Mouse (Mus musculus) ES-E14 (cell line): ENCODE results near the gene Calr4. TPM values are rescaled to one million over a fixed set of nuclear protein-coding genes. Genes with fewer than 3 reads are reported as not detected.

Experiments used
- DNase-seq: peaks from one replicate; pipeline ENCODE4 v3.0.0-alpha.2; 2013; ENCODE audit warnings: low read depth, low spot score
- H3K27ac ChIP-seq: 2 replicates; pipeline ENCODE4 v1.5.1; 2012; ENCODE audit warnings: low read depth, mild to moderate bottlenecking, low read length, moderate library complexity, mixed read lengths; ENCODE audit not compliant: poor library complexity, insufficient read depth, severe bottlenecking
- H3K36me3 ChIP-seq: 2 replicates; pipeline ENCODE4 v1.6.1; 2012; ENCODE audit warnings: mild to moderate bottlenecking, low read length, moderate library complexity, mixed read lengths; ENCODE audit not compliant: control insufficient read depth, poor library complexity, insufficient read depth, severe bottlenecking
- H3K4me1 ChIP-seq, 2 experiments: fragments of 150-350 bp in 1 of 2; sonication (generic) in 1 of 2; 2 replicates each; pipeline ENCODE4 v1.6.1; 2012; ENCODE audit warnings: low read length in 2 of 2, mild to moderate bottlenecking in 1 of 2, mixed read lengths in 1 of 2; ENCODE audit not compliant: control insufficient read depth in 2 of 2, insufficient read depth in 2 of 2, poor library complexity in 1 of 2
- H3K4me3 ChIP-seq, 2 experiments: fragments of 150-350 bp in 1 of 2; sonication (generic) in 1 of 2; 2 replicates each; pipeline ENCODE4 v1.5.1; 2012; ENCODE audit warnings: low read length in 2 of 2, low read depth in 1 of 2, mild to moderate bottlenecking in 1 of 2, mixed read lengths in 1 of 2; ENCODE audit not compliant: insufficient read depth in 1 of 2, poor library complexity in 1 of 2, severe bottlenecking in 1 of 2
- H3K9ac ChIP-seq: 2 replicates; pipeline ENCODE4 v1.6.1; 2012; ENCODE audit warnings: low read depth, mild to moderate bottlenecking, low read length, mixed read lengths; ENCODE audit not compliant: poor library complexity, insufficient read depth, severe bottlenecking
- H3K9me3 ChIP-seq: fragments of 150-350 bp; sonication (generic); 2 replicates; pipeline ENCODE4 v1.6.1; 2012; ENCODE audit warnings: low read depth, mild to moderate bottlenecking, low read length; ENCODE audit not compliant: control insufficient read depth, insufficient read depth
- CHD2 ChIP-seq: IDR thresholded peaks from 2 replicates; pipeline ENCODE4 v1.6.1; 2014; ENCODE audit warnings: mild to moderate bottlenecking, low read depth, low read length, inconsistent platforms
- HCFC1 ChIP-seq: IDR thresholded peaks from 2 replicates; pipeline ENCODE4 v1.6.1; 2012; ENCODE audit warnings: low read length, inconsistent platforms, borderline replicate concordance; ENCODE audit not compliant: insufficient read depth
- MAFK ChIP-seq: IDR thresholded peaks from 2 replicates; pipeline ENCODE4 v1.6.1; 2014; ENCODE audit warnings: mild to moderate bottlenecking, low read depth, low read length, inconsistent platforms; ENCODE audit not compliant: insufficient read depth
- ZC3H11A ChIP-seq: IDR thresholded peaks from 2 replicates; pipeline ENCODE4 v1.6.1; 2012; ENCODE audit warnings: low read depth, mild to moderate bottlenecking, inconsistent platforms, low read length, borderline replicate concordance
- ZNF384 ChIP-seq: IDR thresholded peaks from 2 replicates; pipeline ENCODE4 v1.6.1; 2012; ENCODE audit warnings: low read depth, low read length, inconsistent platforms
- in situ Hi-C, 2 experiments: fragments of 600-800 bp; cut with MboI; formaldehyde crosslinking; loops; one replicate each; pipeline ENCODE4 v1.15.1; 2025; ENCODE audit warnings: low sequenced_read_pairs in 2 of 2, inconsistent platforms in 1 of 2; ENCODE audit not compliant: unreplicated experiment in 2 of 2
- total RNA-seq: library from RNA; depleted of rRNA; stranded (reverse); fragments of 300-350 nt; gene quantifications from 2 replicates; pipeline ENCODE4 v1.2.3, GENCODE M21; 2012

The Calr4 gene
- total RNA-seq, 1 experiment, result 1.4 TPM

- no peaks in the 10 kb centered on the region for H3K9me3 ChIP-seq
- DNase-seq, result no peak
- H3K4me3 ChIP-seq, result no peak overlapping the region
- no peak for TF ChIP-seq ZC3H11A
- no peak for TF ChIP-seq HCFC1
- no peak for TF ChIP-seq ZNF384
- no peak for TF ChIP-seq MAFK
- no peak overlapping the region for H3K27ac ChIP-seq
- no peaks in the 10 kb centered on the region for H3K36me3 ChIP-seq
- in situ Hi-C loops, result no loop called here
- H3K9ac ChIP-seq, result no peak overlapping the region
- H3K4me1 ChIP-seq, result 0 out of 4 replicates have a peak, but pooled peaks cover 0 to 2% of the 10 kb centered on the region in 2 experiments
Observed at GRCm38 (mm10) chr4:109254511-109254910, 20.2 kb downstream of the Calr4 start.

GRCm38 (mm10) chr4:109255321-109255720 lies 21.0 kb downstream of the Calr4 start:
- DNase-seq, result no peak
- no peaks in the 10 kb centered on the region for H3K36me3 ChIP-seq
- H3K4me3 ChIP-seq, result no peak overlapping the region
- TF ChIP-seq HCFC1 (no peak), CHD2 (no peak), MAFK (no peak), ZC3H11A (no peak), ZNF384 (no peak)
- H3K9me3 ChIP-seq, result no peaks in the 10 kb centered on the region
- H3K27ac ChIP-seq, result no peak overlapping the region
- no peak overlapping the region for H3K9ac ChIP-seq
- 0 out of 4 replicates have a peak, but pooled peaks cover 0 to 2% of the 10 kb centered on the region in 2 experiments for H3K4me1 ChIP-seq
- in situ Hi-C loops, result no loop called here

- Histone ChIP-seq H3K36me3 (no peaks in the 10 kb centered on the region), H3K4me1 (0 out of 4 replicates have a peak, but pooled peaks cover 0 to 2% of the 10 kb centered on the region in 2 experiments), H3K9ac (no peak overlapping the region), H3K9me3 (no peaks in the 10 kb centered on the region), H3K4me3 (no peak overlapping the region), H3K27ac (no peak overlapping the region)
- in situ Hi-C loops, result no loop called here
- DNase-seq, result no peak
- TF ChIP-seq ZC3H11A (no peak), ZNF384 (no peak), HCFC1 (no peak), MAFK (no peak), CHD2 (no peak)
Observed at GRCm38 (mm10) chr4:109255727-109256417, 21.6 kb downstream of the Calr4 start.

- TF ChIP-seq ZNF384, result no peak
- TF ChIP-seq MAFK, result no peak
- TF ChIP-seq ZC3H11A, result no peak
- no peak for TF ChIP-seq CHD2
- no peak for TF ChIP-seq HCFC1
- Histone ChIP-seq H3K36me3 (no peaks in the 10 kb centered on the region), H3K4me1 (0 out of 4 replicates have a peak, but pooled peaks cover 0 to 2% of the 10 kb centered on the region in 2 experiments), H3K27ac (no peak overlapping the region), H3K9me3 (no peaks in the 10 kb centered on the region), H3K9ac (no peak overlapping the region), H3K4me3 (no peak overlapping the region)
- DNase-seq, result no peak
- in situ Hi-C loops, result no loop called here
Observed at GRCm38 (mm10) chr4:109256791-109257190, 22.5 kb downstream of the Calr4 start.

- DNase-seq, result no peak
- no peaks in the 10 kb centered on the region for H3K9me3 ChIP-seq
- TF ChIP-seq CHD2 (no peak), MAFK (no peak), ZC3H11A (no peak), HCFC1 (no peak), ZNF384 (no peak)
Observed at GRCm38 (mm10) chr4:109257639-109258038, 23.4 kb downstream of the Calr4 start.

More at GRCm38 (mm10) chr4:109257639-109258038, 23.4 kb downstream of the Calr4 start:
- no peak overlapping the region for H3K4me3 ChIP-seq
- H3K36me3 ChIP-seq, result no peaks in the 10 kb centered on the region
- in situ Hi-C loops, result no loop called here
- H3K9ac ChIP-seq, result no peak overlapping the region
- H3K27ac ChIP-seq, result no peak overlapping the region
- H3K4me1 ChIP-seq, result 0 out of 4 replicates have a peak, but pooled peaks cover 0 to 2% of the 10 kb centered on the region in 2 experiments
